Mouse (Mus musculus) thymus, postnatal 4 days (tissue): ENCODE measurements around the gene Sulf2.

ENCODE experiments used
- DNase-seq: peaks from one replicate; pipeline ENCODE4 v3.0.0; 2021

Gene Sulf2

GRCm38 (mm10) chr2:166147930-166148651, 7.4 kb downstream of the Sulf2 start:
- no peak for DNase-seq

GRCm38 (mm10) chr2:166146446-166146845, 9.0 kb downstream of the Sulf2 start:
- DNase-seq: no peak

DNA sequence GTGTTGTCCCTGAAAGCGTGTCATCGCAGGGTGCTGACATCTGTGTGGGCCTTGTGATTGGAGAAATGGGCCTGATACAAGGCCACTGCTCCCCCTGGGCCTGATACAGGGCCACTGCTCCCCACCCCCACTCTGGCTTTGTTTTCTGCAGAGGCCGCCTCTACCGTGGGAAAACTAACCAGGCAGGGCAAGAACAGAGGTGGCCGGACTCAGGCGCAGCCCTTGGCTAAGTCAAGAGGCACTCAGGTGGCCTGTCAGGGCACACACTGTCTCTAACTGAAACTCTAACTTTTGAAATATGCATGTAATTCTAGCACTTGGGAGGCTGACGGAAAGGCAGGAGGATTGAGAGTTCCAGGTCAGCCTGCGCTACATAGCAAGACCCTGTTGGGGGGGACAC, 10.4 kb downstream of the Sulf2 start:
- DNase-seq: no peak

- no peak for DNase-seq
These were observed 11.6 kb downstream of the Sulf2 start for GRCm38 (mm10) chr2:166143871-166144270.

- DNase-seq: no peak
These were observed 12.8 kb downstream of the Sulf2 start for GRCm38 (mm10) chr2:166142561-166143112.

GRCm38 (mm10) chr2:166141910-166142309, 13.6 kb downstream of the Sulf2 start:
- no peak for DNase-seq

- no peak for DNase-seq
These were observed 14.4 kb downstream of the Sulf2 start for GRCm38 (mm10) chr2:166141039-166141438.

DNA sequence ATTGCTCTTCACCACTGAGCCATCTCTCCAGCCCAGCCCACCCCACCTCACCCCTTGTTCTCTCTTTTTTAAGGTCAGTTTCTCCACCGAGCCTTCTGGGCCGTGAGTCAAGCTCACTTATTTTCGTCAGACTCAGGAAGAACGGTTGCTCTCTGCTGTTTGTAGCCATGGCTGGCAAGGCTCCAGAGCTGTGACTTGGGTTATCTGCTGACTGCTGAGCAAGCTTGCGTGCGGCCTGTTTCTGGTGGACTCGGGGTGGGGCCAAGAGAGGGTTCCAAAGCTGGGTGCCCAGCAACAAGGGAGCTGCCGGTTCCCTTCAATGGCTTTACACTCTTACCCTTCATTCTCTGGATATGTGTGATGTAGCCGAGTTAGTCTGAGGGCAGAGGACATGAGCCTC, 15.0 kb downstream of the Sulf2 start:
- no peak for DNase-seq

- DNase-seq: no peak
These were observed 17.2 kb downstream of the Sulf2 start for GRCm38 (mm10) chr2:166138308-166138707.

GRCm38 (mm10) chr2:166137467-166137866, 18.0 kb downstream of the Sulf2 start:
- no peak for DNase-seq

DNA sequence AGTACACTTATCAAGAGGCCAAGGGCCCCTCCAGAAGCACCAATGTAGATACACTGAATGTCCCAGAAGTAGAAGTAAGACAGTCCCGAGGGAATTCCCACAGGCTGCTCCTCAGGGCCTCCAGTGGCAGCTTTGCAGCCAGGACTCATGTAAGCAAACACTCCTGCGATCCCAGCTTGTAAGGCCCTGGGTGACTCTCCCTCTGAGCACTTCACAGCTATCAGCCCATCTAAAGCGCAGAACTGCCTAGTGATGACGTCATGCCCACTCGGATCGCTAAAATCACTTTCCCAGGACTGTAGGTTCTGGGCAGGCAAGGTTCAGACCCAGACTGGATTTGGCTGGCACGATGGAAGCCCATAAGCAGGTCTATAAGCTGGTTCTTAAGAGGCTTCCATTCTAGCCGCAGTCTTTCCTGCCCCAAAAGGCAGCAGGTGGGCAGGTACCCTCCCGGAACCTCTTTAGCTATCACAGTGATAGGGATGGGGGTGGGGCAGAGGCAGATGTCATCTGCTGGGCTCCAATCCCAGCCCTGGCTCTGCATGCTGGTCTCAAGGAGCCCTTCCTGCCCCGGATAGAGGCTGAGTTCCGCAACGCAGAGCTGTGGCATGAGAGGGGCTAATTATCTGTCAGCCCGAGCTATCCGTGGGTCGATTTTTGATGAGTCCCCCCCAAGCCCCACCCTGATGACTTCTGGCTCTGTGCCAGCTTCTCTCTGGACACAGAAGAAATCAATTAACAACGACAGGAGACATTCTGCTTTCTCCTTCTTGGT, 19.6 kb downstream of the Sulf2 start:
- DNase-seq: no peak

GRCm38 (mm10) chr2:166128756-166129155, 26.7 kb downstream of the Sulf2 start:
- no peak for DNase-seq

GRCm38 (mm10) chr2:166128032-166128431, 27.4 kb downstream of the Sulf2 start:
- DNase-seq: no peak

DNA sequence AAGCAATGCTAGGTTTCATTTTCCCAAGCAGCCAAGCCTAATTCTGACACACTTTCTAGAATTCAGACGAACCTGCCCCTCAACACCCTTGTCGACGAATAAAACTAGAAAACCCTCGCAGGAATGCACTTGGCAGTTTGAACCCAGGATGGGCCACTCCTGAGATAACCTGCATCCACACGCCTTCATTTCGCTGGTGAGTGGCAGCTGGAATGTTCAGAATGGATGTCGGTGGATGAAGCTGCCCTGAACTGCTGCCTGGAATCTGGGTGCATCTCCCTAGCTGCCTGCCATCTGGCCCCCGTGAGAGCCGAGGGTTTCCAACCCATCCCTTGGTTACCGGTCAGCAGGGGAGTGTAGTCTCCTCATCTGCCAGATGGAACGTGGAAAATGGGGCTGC, 29.1 kb downstream of the Sulf2 start:
- no peak for DNase-seq

- DNase-seq: peak; percentile 32
These were observed 29.8 kb downstream of the Sulf2 start for GRCm38 (mm10) chr2:166125492-166126252.

- no peak for DNase-seq
These were observed 30.4 kb downstream of the Sulf2 start for GRCm38 (mm10) chr2:166125033-166125432.

DNA sequence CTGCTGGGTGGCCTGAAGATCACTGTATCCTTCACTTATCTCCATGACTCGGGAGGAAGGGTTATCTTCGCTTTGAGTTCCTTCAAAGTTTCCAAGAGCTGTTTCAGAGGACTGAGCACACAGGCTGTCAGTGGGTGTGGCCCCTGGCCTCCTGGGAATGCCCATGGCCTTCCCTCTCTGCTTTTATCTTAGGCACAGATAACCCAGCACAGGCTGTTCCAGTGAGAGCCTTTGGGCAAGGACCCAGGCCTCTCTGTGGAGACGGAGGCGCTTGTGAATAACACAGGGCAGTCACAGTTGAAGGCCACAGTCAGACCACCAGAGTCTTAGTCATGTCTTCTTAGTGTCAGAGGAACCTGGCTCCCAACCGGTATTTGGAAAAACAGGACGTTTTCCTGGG, 32.7 kb downstream of the Sulf2 start:
- DNase-seq: no peak

DNA sequence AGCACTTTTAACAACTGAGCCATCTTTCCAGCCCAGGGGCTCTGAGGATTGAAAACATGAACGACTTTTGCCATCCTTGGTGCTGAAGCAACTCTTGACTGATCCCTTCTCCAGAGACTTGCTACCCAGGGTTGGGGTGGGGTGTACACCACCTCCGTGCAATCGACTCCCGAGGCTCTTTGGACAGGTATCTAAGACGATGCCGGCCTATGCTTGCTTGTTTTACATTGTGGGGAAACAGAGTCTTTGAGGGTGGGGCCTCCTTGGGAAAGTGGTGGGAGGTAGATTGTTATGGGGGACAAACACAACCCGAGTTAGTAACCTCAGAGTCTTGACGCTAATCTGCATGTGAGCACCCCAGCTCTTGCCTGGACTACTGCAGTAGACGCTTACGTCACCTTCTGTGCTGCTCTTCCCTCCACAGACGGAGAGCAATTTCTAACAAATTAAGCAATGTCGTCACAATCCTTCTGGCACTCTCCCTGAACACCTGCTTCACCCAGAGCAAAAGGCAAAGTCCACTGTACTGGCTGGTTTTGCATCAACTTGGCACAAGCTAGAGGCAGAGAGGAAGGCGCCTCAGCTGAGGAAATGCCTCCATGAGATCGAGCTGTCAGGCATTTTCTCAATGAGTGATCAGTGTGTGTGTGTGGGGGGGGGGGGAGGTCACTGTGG, 33.6 kb downstream of the Sulf2 start:
- DNase-seq: no peak

DNA sequence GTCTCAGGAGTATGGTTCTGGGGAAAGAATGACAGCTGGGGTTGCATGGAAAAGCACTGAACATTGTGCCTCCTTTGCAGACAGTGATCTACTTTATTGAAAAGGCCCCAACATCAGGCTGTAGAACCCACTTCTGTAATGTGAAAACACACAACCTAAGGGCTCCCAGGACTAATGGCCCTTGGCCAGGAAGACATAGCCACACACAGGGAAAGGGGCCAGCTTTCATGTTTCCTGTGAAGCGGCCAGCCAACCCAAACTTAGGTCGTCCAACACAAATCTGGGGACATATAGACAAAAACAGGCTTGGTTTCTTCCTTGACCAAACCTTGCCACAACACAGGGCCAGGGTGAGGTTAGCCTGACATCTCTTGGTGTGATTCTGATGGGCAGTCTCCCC, 35.5 kb downstream of the Sulf2 start:
- no peak for DNase-seq

- DNase-seq: no peak
These were observed 38.8 kb downstream of the Sulf2 start for GRCm38 (mm10) chr2:166116704-166117103.

DNA sequence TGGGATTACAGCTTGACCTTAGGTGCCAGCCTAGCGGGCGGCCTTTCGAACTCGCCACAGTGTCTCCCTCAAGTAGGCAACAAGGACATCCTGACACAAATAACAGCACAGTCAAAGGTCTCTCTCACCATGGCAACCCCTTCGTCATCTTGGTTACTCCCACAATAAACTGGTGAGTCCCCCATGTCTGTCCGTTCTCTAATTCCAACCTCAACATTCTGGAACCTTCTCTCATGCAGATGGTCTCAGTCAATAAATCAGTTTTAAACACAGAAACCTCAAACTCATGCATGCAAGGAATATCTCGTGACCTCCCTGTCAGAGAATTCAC, 39.2 kb downstream of the Sulf2 start:
- no peak for DNase-seq

DNA sequence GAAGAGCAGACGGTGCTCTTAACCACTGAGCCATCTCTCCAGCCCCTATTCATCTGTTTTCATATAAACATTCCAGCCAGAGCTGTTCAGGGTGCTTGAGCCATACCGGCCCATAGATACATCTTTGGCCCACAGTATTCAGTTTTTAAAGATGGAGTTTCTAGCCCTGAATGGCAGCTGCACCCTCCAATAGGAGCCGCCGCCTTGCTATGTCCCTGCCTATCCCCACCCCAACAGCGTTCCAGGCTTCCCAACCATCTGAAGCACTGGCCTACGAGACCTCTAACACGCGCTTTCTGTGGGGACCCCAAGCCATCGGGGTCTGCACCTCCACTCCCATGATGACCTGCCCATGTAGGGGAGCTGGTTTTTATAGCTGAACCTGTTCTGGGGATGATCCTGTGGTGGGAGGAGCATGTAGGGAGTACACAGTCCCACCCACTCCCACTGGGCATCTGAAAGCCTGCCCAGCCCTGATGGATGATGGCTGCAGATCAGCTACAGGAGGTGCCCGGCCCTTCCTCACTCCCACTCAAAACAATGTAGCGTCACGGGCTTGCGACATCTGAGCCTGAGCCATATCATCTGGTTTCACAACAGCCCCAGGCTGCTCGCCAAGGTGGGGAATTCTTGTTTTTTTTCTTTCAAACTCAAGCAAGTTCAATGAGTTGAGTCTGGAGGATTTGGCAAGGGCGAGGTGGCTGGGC, 39.7 kb downstream of the Sulf2 start:
- no peak for DNase-seq
